Mouse (Mus musculus): ENCODE measurements around the gene Galntl5. TPM values are rescaled to one million over a fixed set of nuclear protein-coding genes. Genes with fewer than 3 reads are reported as not detected.
"Not testable (repeated sequence)": the region's sequence is repeated elsewhere in the genome, so short reads cannot be mapped to it uniquely, and the experiment has no call there.

Galntl5 gene
- total and polyA plus RNA-seq, 2 experiments from 2014 or later, result not detected

GRCm38 (mm10) chr5:25190521-25190920 is 9.3 kb downstream of the Galntl5 start:
- 87% methylated on average over 2 of the region's 2 CpGs for WGBS
- no peak overlapping the region for H3K27ac ChIP-seq (ENCODE audit: low read depth)

GRCm38 (mm10) chr5:25211872-25212271 is 30.6 kb downstream of the Galntl5 start:
- Histone ChIP-seq H3K4me1 (ENCODE audit: control insufficient read depth, insufficient read depth) (no peaks in the 10 kb centered on the region), H3K27me3 (ENCODE audit: control insufficient read depth, insufficient read depth, low read length) (no peaks in the 10 kb centered on the region), H3K4me3 (ENCODE audit: low read depth, low read length) (no peak overlapping the region), H3K27ac (ENCODE audit: low read depth) (no peak overlapping the region), H3K9me3 (replicated peaks; ENCODE audit: control insufficient read depth, low read length) (no peaks in the 10 kb centered on the region), H3K4me2 (ENCODE audit: low read depth, low read length) (no peak overlapping the region), H3K9ac (replicated peaks; ENCODE audit: low read depth, low read length) (no peak overlapping the region), H3K36me3 (replicated peaks; ENCODE audit: control insufficient read depth, insufficient read depth, low read length) (no peaks in the 10 kb centered on the region)
- WGBS, result 58% methylated on average over 1 of the region's 1 CpGs
- DNase-seq (ENCODE audit: low spot score) (no peak), ATAC-seq (ENCODE audit: insufficient read depth, low read depth) (no peak)
- TF ChIP-seq CTCF (IDR thresholded peaks at IDR 0.05; ENCODE audit: low read depth), result no peak
- no peak for TF ChIP-seq EP300 (IDR thresholded peaks at IDR 0.05; ENCODE audit: low read depth)

More at GRCm38 (mm10) chr5:25190521-25190920, 9.3 kb downstream of the Galntl5 start:
- ATAC-seq (ENCODE audit: insufficient read depth, low read depth), result no peak
- Histone ChIP-seq H3K36me3 (replicated peaks; ENCODE audit: control insufficient read depth, insufficient read depth, low read length) (no peaks in the 10 kb centered on the region), H3K27me3 (ENCODE audit: control insufficient read depth, insufficient read depth, low read length) (no peaks in the 10 kb centered on the region), H3K4me3 (ENCODE audit: low read depth, low read length) (no peak overlapping the region), H3K4me2 (ENCODE audit: low read depth, low read length) (no peak overlapping the region), H3K9me3 (replicated peaks; ENCODE audit: control insufficient read depth, low read length) (no peaks in the 10 kb centered on the region), H3K9ac (replicated peaks; ENCODE audit: low read depth, low read length) (no peak overlapping the region), H3K4me1 (ENCODE audit: control insufficient read depth, insufficient read depth) (no peaks in the 10 kb centered on the region)
- no peak for TF ChIP-seq CTCF (IDR thresholded peaks at IDR 0.05; ENCODE audit: low read depth)
- no peak for TF ChIP-seq EP300 (IDR thresholded peaks at IDR 0.05; ENCODE audit: low read depth)
- no peak for DNase-seq (ENCODE audit: low spot score)

GRCm38 (mm10) chr5:25213216-25213615 is 32.0 kb downstream of the Galntl5 start:
- H3K9me3 ChIP-seq (replicated peaks; ENCODE audit: control insufficient read depth, low read length); H3K4me2 ChIP-seq (ENCODE audit: low read depth, low read length); H3K27me3 ChIP-seq (ENCODE audit: control insufficient read depth, insufficient read depth, low read length); H3K4me1 ChIP-seq (ENCODE audit: control insufficient read depth, insufficient read depth); H3K4me3 ChIP-seq (ENCODE audit: low read depth, low read length); ATAC-seq (ENCODE audit: insufficient read depth, low read depth); H3K36me3 ChIP-seq (replicated peaks; ENCODE audit: control insufficient read depth, insufficient read depth, low read length); DNase-seq (ENCODE audit: low spot score); H3K27ac ChIP-seq (ENCODE audit: low read depth); H3K9ac ChIP-seq (replicated peaks; ENCODE audit: low read depth, low read length): not testable (repeated sequence)

GRCm38 (mm10) chr5:25215006-25215405 is 33.7 kb downstream of the Galntl5 start:
- no peak for TF ChIP-seq EP300 (IDR thresholded peaks at IDR 0.05; ENCODE audit: low read depth)
- TF ChIP-seq CTCF (IDR thresholded peaks at IDR 0.05; ENCODE audit: low read depth), result no peak
- H3K36me3 ChIP-seq (replicated peaks; ENCODE audit: control insufficient read depth, insufficient read depth, low read length), result no peaks in the 10 kb centered on the region
- H3K4me2 ChIP-seq (ENCODE audit: low read depth, low read length), result no peak overlapping the region
- no peaks in the 10 kb centered on the region for H3K27me3 ChIP-seq (ENCODE audit: control insufficient read depth, insufficient read depth, low read length)
- no peak overlapping the region for H3K9ac ChIP-seq (replicated peaks; ENCODE audit: low read depth, low read length)
- H3K27ac ChIP-seq (ENCODE audit: low read depth), result no peak overlapping the region
- 53% methylated on average over 6 of the region's 6 CpGs for WGBS
- no peaks in the 10 kb centered on the region for H3K9me3 ChIP-seq (replicated peaks; ENCODE audit: control insufficient read depth, low read length)
- H3K4me1 ChIP-seq (ENCODE audit: control insufficient read depth, insufficient read depth), result no peaks in the 10 kb centered on the region
- ATAC-seq (ENCODE audit: insufficient read depth, low read depth) (peak; percentile 33; the same call in 1 of the 2 replicates), DNase-seq (ENCODE audit: low spot score) (no peak)
- no peak overlapping the region for H3K4me3 ChIP-seq (ENCODE audit: low read depth, low read length)

- peak within 1 kb of the TSS; percentile 86 for H3K4me3 ChIP-seq (ENCODE audit: low read depth, low read length)
- WGBS, result 60% methylated on average over 3 of the region's 3 CpGs
- TF ChIP-seq CTCF (IDR thresholded peaks at IDR 0.05; ENCODE audit: low read depth), result no peak
- no peak for TF ChIP-seq EP300 (IDR thresholded peaks at IDR 0.05; ENCODE audit: low read depth)
- ATAC-seq (ENCODE audit: insufficient read depth, low read depth), result no peak
- H3K4me1 ChIP-seq (ENCODE audit: control insufficient read depth, insufficient read depth), result peaks cover 6% of the 10 kb centered on the region
- H3K27ac ChIP-seq (ENCODE audit: low read depth), result peak within 1 kb of the TSS; percentile 91
- no peaks in the 10 kb centered on the region for H3K9me3 ChIP-seq (replicated peaks; ENCODE audit: control insufficient read depth, low read length)
- H3K36me3 ChIP-seq (replicated peaks; ENCODE audit: control insufficient read depth, insufficient read depth, low read length), result no peaks in the 10 kb centered on the region
- peak within 1 kb of the TSS; percentile 83 for H3K4me2 ChIP-seq (ENCODE audit: low read depth, low read length)
- H3K27me3 ChIP-seq (ENCODE audit: control insufficient read depth, insufficient read depth, low read length), result no peaks in the 10 kb centered on the region
- no peak for DNase-seq (ENCODE audit: low spot score)
- H3K9ac ChIP-seq (replicated peaks; ENCODE audit: low read depth, low read length), result peak within 1 kb of the TSS; percentile 80
These were observed 40.3 kb downstream of the Galntl5 start, which contains the start of gene Galnt11 for GRCm38 (mm10) chr5:25221604-25222003. Gene Galnt11, plus strand, starts transcription at chr5:25221904.

All from heart, postnatal 0 days (tissue).